Mouse (Mus musculus): ENCODE data around the gene Serac1. TPM values are rescaled to one million over a fixed set of nuclear protein-coding genes. Genes with fewer than 3 reads are reported as not detected.

Serac1 gene
- polyA plus RNA-seq, 1 experiment from 2014 or later = 7.7 TPM

- WGBS = 0% methylated on average over 49 of the region's 50 CpGs
- peak; percentile 44 for ATAC-seq (ENCODE audit: insufficient number of reproducible peaks, insufficient read depth, low FRiP score, low TSS enrichment, low read depth)
These were observed 27.6 kb upstream of the Serac1 start for GRCm38 (mm10) chr17:6107015-6107601.

GRCm38 (mm10) chr17:6106361-6107014, 26.9 kb upstream of the Serac1 start, which contains the start of gene Tulp4:
TSS of gene Tulp4 (plus strand) at chr17:6106437.
- Histone ChIP-seq H3K36me3 (peaks cover 17% of the 10 kb centered on the region), H3K4me2 (peak within 1 kb of the TSS; percentile 72), H3K27ac (peak within 1 kb of the TSS; percentile 95), H3K27me3 (peaks cover 4% of the 10 kb centered on the region; the same call in 1 of the 2 replicates), H3K9me3 (no peaks in the 10 kb centered on the region), H3K9ac (replicated peaks) (peak within 1 kb of the TSS; percentile 96), H3K4me1 (replicated peaks) (peaks cover 23% of the 10 kb centered on the region), H3K4me3 (replicated peaks) (peak within 1 kb of the TSS; percentile 85)
- 2% methylated on average over 36 of the region's 76 CpGs for WGBS
- peak; percentile 94 for ATAC-seq (ENCODE audit: insufficient number of reproducible peaks, insufficient read depth, low FRiP score, low TSS enrichment, low read depth)

More at GRCm38 (mm10) chr17:6107015-6107601, 27.6 kb upstream of the Serac1 start:
- peaks cover 4% of the 10 kb centered on the region; the same call in 1 of the 2 replicates for H3K27me3 ChIP-seq
- peaks cover 21% of the 10 kb centered on the region for H3K36me3 ChIP-seq
- H3K9me3 ChIP-seq = no peaks in the 10 kb centered on the region
- peak overlapping the region; percentile 85 for H3K4me3 ChIP-seq (replicated peaks)
- peak overlapping the region; percentile 95 for H3K27ac ChIP-seq
- H3K9ac ChIP-seq (replicated peaks) = peak overlapping the region; percentile 96
- peaks cover 23% of the 10 kb centered on the region for H3K4me1 ChIP-seq (replicated peaks)
- H3K4me2 ChIP-seq = peak overlapping the region; percentile 72

GRCm38 (mm10) chr17:6103566-6103965, 24.0 kb upstream of the Serac1 start:
- Histone ChIP-seq H3K4me2 (no peak overlapping the region), H3K9ac (replicated peaks) (no peak overlapping the region), H3K27ac (no peak overlapping the region), H3K27me3 (peaks cover 4% of the 10 kb centered on the region; the same call in 1 of the 2 replicates), H3K4me1 (replicated peaks) (peaks cover 10% of the 10 kb centered on the region), H3K4me3 (replicated peaks) (no peak overlapping the region), H3K36me3 (no peaks in the 10 kb centered on the region), H3K9me3 (no peaks in the 10 kb centered on the region)
- WGBS = 85% methylated on average over 6 of the region's 6 CpGs
- ATAC-seq (ENCODE audit: insufficient number of reproducible peaks, insufficient read depth, low FRiP score, low TSS enrichment, low read depth) = no peak

- no peak for ATAC-seq (ENCODE audit: insufficient number of reproducible peaks, insufficient read depth, low FRiP score, low TSS enrichment, low read depth)
- 87% methylated on average over 3 of the region's 3 CpGs for WGBS
These were observed 22.7 kb upstream of the Serac1 start for GRCm38 (mm10) chr17:6102287-6102686.

GRCm38 (mm10) chr17:6097884-6098283, 18.3 kb upstream of the Serac1 start:
- no peak overlapping the region for H3K4me3 ChIP-seq (replicated peaks)
- H3K4me1 ChIP-seq (replicated peaks) = no peaks in the 10 kb centered on the region
- no peak overlapping the region for H3K4me2 ChIP-seq
- peaks cover 1% of the 10 kb centered on the region; the same call in 1 of the 2 replicates for H3K36me3 ChIP-seq
- 27% methylated on average over 4 of the region's 4 CpGs for WGBS
- no peak overlapping the region for H3K9ac ChIP-seq (replicated peaks)
- H3K27ac ChIP-seq = no peak overlapping the region
- no peaks in the 10 kb centered on the region for H3K27me3 ChIP-seq
- H3K9me3 ChIP-seq = no peaks in the 10 kb centered on the region
- ATAC-seq (ENCODE audit: insufficient number of reproducible peaks, insufficient read depth, low FRiP score, low TSS enrichment, low read depth) = no peak

More at GRCm38 (mm10) chr17:6102287-6102686, 22.7 kb upstream of the Serac1 start:
- Histone ChIP-seq H3K4me1 (replicated peaks) (no peaks in the 10 kb centered on the region), H3K4me2 (no peak overlapping the region), H3K4me3 (replicated peaks) (no peak overlapping the region), H3K27me3 (peaks cover 4% of the 10 kb centered on the region; the same call in 1 of the 2 replicates), H3K9ac (replicated peaks) (no peak overlapping the region), H3K9me3 (no peaks in the 10 kb centered on the region), H3K27ac (no peak overlapping the region), H3K36me3 (no peaks in the 10 kb centered on the region)

- Histone ChIP-seq H3K4me2 (no peak overlapping the region), H3K27ac (no peak overlapping the region), H3K36me3 (peaks cover 17% of the 10 kb centered on the region; the same call in 1 of the 2 replicates), H3K9ac (replicated peaks) (no peak overlapping the region), H3K9me3 (no peaks in the 10 kb centered on the region), H3K4me3 (replicated peaks) (no peak overlapping the region), H3K27me3 (no peaks in the 10 kb centered on the region), H3K4me1 (replicated peaks) (no peaks in the 10 kb centered on the region)
- no peak for ATAC-seq (ENCODE audit: insufficient number of reproducible peaks, insufficient read depth, low FRiP score, low TSS enrichment, low read depth)
These were observed 16.0 kb upstream of the Serac1 start for GRCm38 (mm10) chr17:6095579-6095978.

- 93% methylated on average over 6 of the region's 6 CpGs for WGBS
- no peak overlapping the region for H3K9ac ChIP-seq (replicated peaks)
- peaks cover 33% of the 10 kb centered on the region; the same call in 1 of the 2 replicates for H3K36me3 ChIP-seq
- H3K4me3 ChIP-seq (replicated peaks) = no peak overlapping the region
- H3K27me3 ChIP-seq = no peaks in the 10 kb centered on the region
- no peaks in the 10 kb centered on the region for H3K9me3 ChIP-seq
- no peak for ATAC-seq (ENCODE audit: insufficient number of reproducible peaks, insufficient read depth, low FRiP score, low TSS enrichment, low read depth)
- no peak overlapping the region for H3K27ac ChIP-seq
- no peaks in the 10 kb centered on the region for H3K4me1 ChIP-seq (replicated peaks)
- no peak overlapping the region for H3K4me2 ChIP-seq
These were observed 12.1 kb upstream of the Serac1 start for GRCm38 (mm10) chr17:6091604-6092003.

GRCm38 (mm10) chr17:6083323-6083890, 3.9 kb upstream of the Serac1 start:
- H3K4me3 ChIP-seq (replicated peaks) = no peak overlapping the region
- peaks cover 8% of the 10 kb centered on the region; the same call in 1 of the 2 replicates for H3K4me1 ChIP-seq (replicated peaks)
- no peaks in the 10 kb centered on the region for H3K27me3 ChIP-seq
- WGBS = 93% methylated on average over 5 of the region's 5 CpGs
- H3K9ac ChIP-seq (replicated peaks) = no peak overlapping the region
- no peak overlapping the region for H3K27ac ChIP-seq
- H3K9me3 ChIP-seq = no peaks in the 10 kb centered on the region
- H3K36me3 ChIP-seq = peaks cover 50% of the 10 kb centered on the region
- no peak for ATAC-seq (ENCODE audit: insufficient number of reproducible peaks, insufficient read depth, low FRiP score, low TSS enrichment, low read depth)
- no peak overlapping the region for H3K4me2 ChIP-seq

GRCm38 (mm10) chr17:6073405-6073804, 6.1 kb downstream of the Serac1 start:
- Histone ChIP-seq H3K36me3 (peaks cover 32% of the 10 kb centered on the region; the same call in 1 of the 2 replicates), H3K9me3 (no peaks in the 10 kb centered on the region), H3K4me3 (replicated peaks) (no peak overlapping the region), H3K27ac (no peak overlapping the region), H3K4me1 (replicated peaks) (no peaks in the 10 kb centered on the region), H3K4me2 (no peak overlapping the region), H3K27me3 (no peaks in the 10 kb centered on the region), H3K9ac (replicated peaks) (no peak overlapping the region)
- ATAC-seq (ENCODE audit: insufficient number of reproducible peaks, insufficient read depth, low FRiP score, low TSS enrichment, low read depth) = no peak
- 29% methylated on average over 7 of the region's 7 CpGs for WGBS

- no peak for ATAC-seq (ENCODE audit: insufficient number of reproducible peaks, insufficient read depth, low FRiP score, low TSS enrichment, low read depth)
- H3K27me3 ChIP-seq = no peaks in the 10 kb centered on the region
- H3K4me1 ChIP-seq (replicated peaks) = no peaks in the 10 kb centered on the region
- no peak overlapping the region for H3K27ac ChIP-seq
- H3K9ac ChIP-seq (replicated peaks) = no peak overlapping the region
- no peak overlapping the region for H3K4me2 ChIP-seq
- WGBS = 92% methylated on average over 6 of the region's 6 CpGs
- no peak overlapping the region for H3K4me3 ChIP-seq (replicated peaks)
- H3K36me3 ChIP-seq = peaks cover 57% of the 10 kb centered on the region
- no peaks in the 10 kb centered on the region for H3K9me3 ChIP-seq
These were observed 9.7 kb downstream of the Serac1 start for GRCm38 (mm10) chr17:6069866-6070265.

GRCm38 (mm10) chr17:6067613-6068012, 11.9 kb downstream of the Serac1 start:
- peaks cover 53% of the 10 kb centered on the region for H3K36me3 ChIP-seq
- no peaks in the 10 kb centered on the region for H3K4me1 ChIP-seq (replicated peaks)
- H3K9me3 ChIP-seq = no peaks in the 10 kb centered on the region
- H3K27me3 ChIP-seq = no peaks in the 10 kb centered on the region
- H3K4me3 ChIP-seq (replicated peaks) = no peak overlapping the region
- WGBS = 95% methylated on average over 7 of the region's 7 CpGs
- H3K4me2 ChIP-seq = no peak overlapping the region
- no peak for ATAC-seq (ENCODE audit: insufficient number of reproducible peaks, insufficient read depth, low FRiP score, low TSS enrichment, low read depth)
- H3K9ac ChIP-seq (replicated peaks) = no peak overlapping the region
- H3K27ac ChIP-seq = no peak overlapping the region

Data from limb, embryonic 12.5 days (tissue).